Mouse (Mus musculus): ENCODE measurements at regions not wholly inside any gene's neighbourhood (a gene's known extent, or its start where the extent isn't known, plus 50 kb on each side); places are given as distances from the start of the nearest gene placed in this dataset.

DNA sequence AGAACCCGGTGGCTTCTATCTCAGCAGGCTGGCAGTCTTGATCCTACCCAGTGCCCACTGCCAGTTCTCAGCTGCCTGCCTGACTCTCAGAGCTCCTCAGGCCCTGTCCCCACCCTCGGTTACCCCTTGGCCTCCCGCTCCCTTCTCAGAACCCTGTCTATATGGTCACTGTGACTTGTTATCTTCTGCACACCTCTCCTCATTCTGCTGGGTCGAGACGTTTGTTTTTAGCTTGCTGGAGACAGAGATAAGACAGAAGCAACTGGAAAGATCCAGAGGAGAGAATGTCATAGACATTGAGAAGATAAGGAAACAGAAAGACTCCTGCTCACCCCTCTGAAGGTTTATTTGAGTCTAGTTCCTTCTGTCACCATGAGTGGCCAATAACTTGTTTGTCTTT lies 53.8 kb upstream of the Phc1 start:
- 81% methylated on average over 5 of the region's 5 CpGs for WGBS
- Histone ChIP-seq H3K4me3 (no peak overlapping the region), H3K27ac (peak overlapping the region; percentile 64), H3K36me3 (no peaks in the 10 kb centered on the region), H3K9me3 (replicated peaks) (no peaks in the 10 kb centered on the region), H3K4me1 (peaks cover 41% of the 10 kb centered on the region), H3K27me3 (ENCODE audit: low read depth, poor library complexity, severe bottlenecking) (no peaks in the 10 kb centered on the region)
- DNase-seq (ENCODE audit: low spot score), result no peak

DNA sequence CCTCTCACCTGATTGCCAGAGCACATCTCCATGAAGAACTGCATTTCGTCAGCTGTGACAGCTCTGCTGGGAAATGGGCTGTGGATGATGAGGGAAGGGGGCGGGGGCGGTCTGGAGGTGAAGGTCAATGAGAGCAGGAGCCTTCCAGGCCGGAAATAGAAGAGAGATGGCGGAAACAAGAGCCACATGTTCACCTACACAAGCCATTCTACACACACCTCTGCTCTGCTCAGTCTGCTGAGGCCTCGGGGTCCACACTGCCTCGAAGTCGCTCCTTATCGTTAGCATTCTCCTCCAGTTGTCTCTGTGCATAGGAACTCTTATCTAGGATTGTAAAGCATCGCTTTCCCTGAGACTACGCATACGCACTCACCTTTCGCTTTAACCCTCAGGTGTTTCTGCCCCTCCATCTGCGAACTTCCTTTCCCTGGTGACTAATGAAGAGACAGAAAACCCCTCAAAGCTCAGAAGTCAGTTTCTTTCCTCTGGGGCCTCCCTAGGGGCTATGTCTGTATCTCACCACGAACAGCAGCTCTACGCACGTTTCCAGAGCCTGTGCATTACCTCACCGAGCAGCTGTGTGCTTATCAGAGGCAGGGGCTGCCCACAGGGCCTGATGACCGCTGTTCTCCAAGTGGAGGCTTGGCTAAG lies 53.0 kb upstream of the Phc1 start:
- H3K9me3 ChIP-seq (replicated peaks), result no peaks in the 10 kb centered on the region
- DNase-seq (ENCODE audit: low spot score), result peak; percentile 63
- H3K27me3 ChIP-seq (ENCODE audit: low read depth, poor library complexity, severe bottlenecking), result no peaks in the 10 kb centered on the region
- H3K4me3 ChIP-seq, result peak overlapping the region; percentile 17
- WGBS, result 46% methylated on average over 19 of the region's 19 CpGs
- H3K4me1 ChIP-seq, result peaks cover 36% of the 10 kb centered on the region
- H3K27ac ChIP-seq, result peak overlapping the region; percentile 64
- H3K36me3 ChIP-seq, result no peaks in the 10 kb centered on the region

DNA sequence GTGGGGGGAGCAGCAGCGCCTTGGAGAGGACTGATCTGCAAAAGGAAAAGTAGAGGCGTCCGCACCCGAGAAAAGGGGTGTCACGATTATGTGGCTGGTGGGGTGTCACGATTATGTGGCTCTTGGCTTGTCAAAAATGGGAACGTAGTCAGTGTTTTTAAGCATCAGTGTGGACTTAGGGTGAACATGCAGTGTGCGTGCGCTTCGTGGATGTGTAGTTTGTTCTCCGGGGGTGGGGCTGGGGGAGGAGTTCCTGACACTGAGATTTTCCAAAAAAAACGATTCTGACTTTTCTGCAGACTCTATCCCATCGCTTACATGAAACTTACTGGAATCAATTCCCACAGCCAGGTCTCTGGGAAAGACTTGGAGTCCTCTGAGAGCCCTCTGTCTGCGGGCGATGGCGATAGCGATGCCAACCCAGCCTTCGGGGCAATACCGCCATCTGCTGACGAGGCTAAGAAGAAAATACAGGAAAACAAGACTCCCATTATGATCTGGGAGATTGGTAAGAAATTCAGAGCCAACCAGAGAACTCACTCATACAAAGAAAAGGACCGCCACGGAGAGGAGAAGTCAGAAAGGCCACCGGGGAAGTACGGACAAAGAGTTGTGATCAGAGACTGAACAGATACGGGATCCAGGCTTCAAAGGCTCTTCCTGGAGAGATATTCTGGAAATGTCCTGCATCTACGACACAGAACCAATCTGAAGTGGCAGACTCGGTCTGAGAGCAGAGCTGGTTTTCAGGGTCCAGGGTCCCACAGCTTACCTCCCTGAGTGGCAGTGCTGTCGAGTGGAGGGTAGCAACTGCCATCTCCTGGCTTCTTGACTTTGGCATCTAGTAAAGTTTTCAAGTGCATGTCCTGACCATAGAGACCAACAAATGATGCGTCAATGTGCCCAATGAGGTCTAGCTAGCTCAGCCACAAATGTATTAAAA lies 51.6 kb upstream of the Phc1 start:
- H3K4me1 ChIP-seq, result peaks cover 36% of the 10 kb centered on the region
- DNase-seq (ENCODE audit: low spot score), result peak; percentile 86
- peak overlapping the region; percentile 64 for H3K27ac ChIP-seq
- H3K36me3 ChIP-seq, result no peaks in the 10 kb centered on the region
- peak overlapping the region; percentile 8; the same call in 1 of the 2 replicates for H3K4me3 ChIP-seq
- H3K27me3 ChIP-seq (ENCODE audit: low read depth, poor library complexity, severe bottlenecking), result no peaks in the 10 kb centered on the region
- no peaks in the 10 kb centered on the region for H3K9me3 ChIP-seq (replicated peaks)
- 44% methylated on average over 29 of the region's 29 CpGs for WGBS

DNA sequence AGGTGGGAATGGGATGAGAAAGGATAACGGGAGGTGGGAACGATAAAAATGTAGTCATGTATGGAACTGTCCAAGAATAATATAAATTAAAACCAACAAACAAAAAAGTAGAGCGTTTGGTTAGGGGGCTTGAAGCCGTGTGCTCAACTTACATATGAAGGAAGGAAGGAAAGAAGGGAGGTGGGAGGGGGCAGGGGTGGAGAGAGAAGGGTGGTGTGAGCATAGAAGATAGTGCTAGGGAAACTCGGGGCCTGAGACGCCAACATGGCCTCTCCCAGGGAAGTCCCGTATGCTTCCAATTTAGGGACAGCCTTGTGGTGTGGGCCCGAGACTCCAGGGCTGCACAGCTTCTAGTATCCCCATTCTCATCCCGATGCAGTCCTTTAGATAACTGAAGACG lies 50.8 kb upstream of the Phc1 start:
- H3K27ac ChIP-seq, result peak overlapping the region; percentile 64; the same call in 1 of the 2 replicates
- H3K4me3 ChIP-seq, result no peak overlapping the region; the same call in 1 of the 2 replicates
- no peaks in the 10 kb centered on the region for H3K27me3 ChIP-seq (ENCODE audit: low read depth, poor library complexity, severe bottlenecking)
- H3K4me1 ChIP-seq, result peaks cover 36% of the 10 kb centered on the region
- no peak for DNase-seq (ENCODE audit: low spot score)
- H3K9me3 ChIP-seq (replicated peaks), result no peaks in the 10 kb centered on the region
- WGBS, result 77% methylated on average over 10 of the region's 10 CpGs
- no peaks in the 10 kb centered on the region for H3K36me3 ChIP-seq

DNA sequence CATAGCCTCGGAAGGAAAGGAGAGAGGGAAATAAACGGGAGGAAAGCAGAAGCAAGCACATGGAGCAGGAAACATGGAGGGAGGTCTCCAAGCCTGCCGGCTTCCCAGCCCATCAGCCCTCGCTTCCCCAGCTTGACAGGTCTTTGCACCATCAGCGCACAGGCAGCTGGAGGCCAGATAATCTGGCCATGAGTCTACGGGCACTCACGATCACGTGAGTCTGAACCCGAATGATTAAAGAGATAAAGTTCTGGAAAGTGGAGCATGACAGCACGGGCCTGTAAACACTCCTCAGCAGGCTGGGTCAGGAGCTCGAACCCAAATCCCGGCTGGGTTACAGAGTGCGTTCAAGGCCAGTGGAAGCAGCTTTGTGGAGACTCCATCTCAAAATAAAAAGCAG lies 50.4 kb upstream of the Phc1 start:
- 78% methylated on average over 13 of the region's 13 CpGs for WGBS
- Histone ChIP-seq H3K4me3 (no peak overlapping the region), H3K9me3 (replicated peaks) (no peaks in the 10 kb centered on the region), H3K27me3 (ENCODE audit: low read depth, poor library complexity, severe bottlenecking) (no peaks in the 10 kb centered on the region), H3K27ac (no peak overlapping the region; the same call in 1 of the 2 replicates), H3K4me1 (peaks cover 36% of the 10 kb centered on the region), H3K36me3 (no peaks in the 10 kb centered on the region)
- no peak for DNase-seq (ENCODE audit: low spot score)

Measured in limb, embryonic 10.5 days (tissue).